Mouse (Mus musculus): Measurements from ENCODE around the gene Pemt. TPM values are rescaled to one million over a fixed set of nuclear protein-coding genes. Genes with fewer than 3 reads are reported as not detected.

The Pemt gene
- polyA plus RNA-seq, 1 experiment: 15.8 TPM

DNA sequence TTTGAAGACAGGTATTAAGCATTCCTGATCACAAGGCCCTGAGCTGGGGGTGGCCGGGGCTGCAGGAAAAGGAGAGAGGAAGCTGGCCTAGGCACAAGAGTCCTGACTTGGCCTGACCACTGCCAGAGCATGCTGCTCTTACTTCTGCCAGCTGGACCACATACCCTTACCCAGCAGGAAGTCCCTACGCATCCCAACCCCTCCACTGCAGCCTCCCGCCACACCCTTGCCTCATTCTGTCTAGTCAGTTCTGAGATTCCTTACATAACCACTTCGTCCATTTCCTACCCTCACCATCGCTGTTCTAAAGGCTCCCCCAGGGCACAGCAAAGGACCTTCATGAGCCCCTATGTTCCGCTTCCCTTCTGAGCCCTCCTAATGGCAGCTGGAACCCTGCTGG is 12.0 kb downstream of the Pemt start:
- H3K4me2 ChIP-seq (ENCODE audit: low read depth): no peak overlapping the region
- no peak for TF ChIP-seq TCF12 (IDR thresholded peaks at IDR 0.05; ENCODE audit: insufficient read depth, poor library complexity, severe bottlenecking)
- TF ChIP-seq MYOD1 (IDR thresholded peaks at IDR 0.05; ENCODE audit: control insufficient read depth in 1 of 3, insufficient read length in 2 of 3, low read depth in 2 of 3): no peak
- no peak for TF ChIP-seq POLR2A (IDR thresholded peaks at IDR 0.05; ENCODE audit: insufficient read length, low read depth)
- no peak for TF ChIP-seq USF1 (IDR thresholded peaks at IDR 0.05; ENCODE audit: low read depth)
- no peak for TF ChIP-seq MYOG (IDR thresholded peaks at IDR 0.05; ENCODE audit: control insufficient read depth in 1 of 3, insufficient read depth in 1 of 3, insufficient read length in 2 of 3, low read depth in 2 of 3)
- no peak for TF ChIP-seq E2F4 (IDR thresholded peaks at IDR 0.05; ENCODE audit: insufficient read depth)
- TF ChIP-seq MAX (IDR thresholded peaks at IDR 0.05; ENCODE audit: low read depth): no peak
- no peak for TF ChIP-seq TCF3 (IDR thresholded peaks at IDR 0.05; ENCODE audit: insufficient read length, low read depth)
- TF ChIP-seq POLR2AphosphoS2 (IDR thresholded peaks at IDR 0.05; ENCODE audit: insufficient read length, low read depth): no peak
- TF ChIP-seq CEBPB (IDR thresholded peaks at IDR 0.05; ENCODE audit: insufficient read depth, poor library complexity, severe bottlenecking): no peak
- TF ChIP-seq REST (IDR thresholded peaks at IDR 0.05; ENCODE audit: insufficient read depth, insufficient read length): no peak
- TF ChIP-seq SRF (IDR thresholded peaks at IDR 0.05; ENCODE audit: control insufficient read depth, insufficient read length, low read depth): no peak
- H3K4me3 ChIP-seq: no peak overlapping the region
- H3K27me3 ChIP-seq (ENCODE audit: control insufficient read depth, insufficient read depth, insufficient read length): no peaks in the 10 kb centered on the region
- H3ac ChIP-seq (ENCODE audit: control insufficient read depth, insufficient read length): no peak overlapping the region
- no peaks in the 10 kb centered on the region for H3K36me3 ChIP-seq (ENCODE audit: control insufficient read depth, insufficient read depth)
- no peaks in the 10 kb centered on the region for H3K79me2 ChIP-seq (ENCODE audit: control insufficient read depth, insufficient read depth)

DNA sequence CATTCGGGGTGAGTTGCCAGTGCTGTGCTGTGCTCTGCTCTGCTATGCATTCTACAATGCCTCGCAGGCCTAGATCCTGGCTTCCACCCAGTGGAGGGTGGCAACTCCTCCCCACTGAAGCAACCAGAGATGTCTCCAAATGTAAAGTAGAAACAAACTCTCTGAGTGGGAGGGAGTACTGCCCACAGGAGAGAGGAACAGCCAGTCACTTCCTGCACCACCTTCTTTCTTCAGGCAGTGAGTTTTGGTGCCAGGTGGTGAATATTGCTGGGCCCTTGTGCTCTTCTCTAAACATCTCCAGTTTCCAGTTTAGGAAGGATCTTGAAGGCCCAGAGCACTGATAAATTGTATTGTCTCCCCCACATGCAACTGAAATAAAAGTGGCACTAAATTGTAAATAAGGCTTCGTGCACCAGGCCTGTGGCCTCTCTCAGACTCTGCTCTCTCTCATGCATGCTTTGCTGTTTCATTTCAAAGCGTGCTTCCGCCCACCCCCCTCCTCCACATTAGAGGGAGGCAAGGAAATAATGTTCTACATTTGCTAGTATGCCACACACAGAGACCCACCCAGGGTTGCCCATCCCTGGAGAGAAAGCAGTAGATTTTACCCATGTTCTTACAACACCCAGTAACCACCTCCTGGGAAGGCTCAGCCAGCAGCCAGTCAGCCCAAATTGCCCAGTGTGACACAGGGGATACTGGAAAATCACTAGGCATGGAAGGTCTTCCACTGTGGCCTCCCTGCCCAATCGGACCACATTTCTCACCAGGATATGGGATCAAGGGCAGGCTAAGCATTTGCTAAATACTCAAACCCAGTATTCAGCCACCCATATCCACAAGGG is 13.5 kb downstream of the Pemt start:
- Histone ChIP-seq H3K27me3 (ENCODE audit: control insufficient read depth, insufficient read depth, insufficient read length) (no peaks in the 10 kb centered on the region), H3K36me3 (ENCODE audit: control insufficient read depth, insufficient read depth) (no peaks in the 10 kb centered on the region), H3ac (ENCODE audit: control insufficient read depth, insufficient read length) (no peak overlapping the region), H3K4me2 (ENCODE audit: low read depth) (no peak overlapping the region), H3K79me2 (ENCODE audit: control insufficient read depth, insufficient read depth) (no peaks in the 10 kb centered on the region), H3K4me3 (no peak overlapping the region)
- TF ChIP-seq POLR2A (IDR thresholded peaks at IDR 0.05; ENCODE audit: insufficient read length, low read depth) (no peak), E2F4 (IDR thresholded peaks at IDR 0.05; ENCODE audit: insufficient read depth) (no peak), TCF3 (IDR thresholded peaks at IDR 0.05; ENCODE audit: insufficient read length, low read depth) (no peak), USF1 (IDR thresholded peaks at IDR 0.05; ENCODE audit: low read depth) (no peak)

- no peaks in the 10 kb centered on the region for H3K36me3 ChIP-seq (ENCODE audit: control insufficient read depth, insufficient read depth)
- H3ac ChIP-seq (ENCODE audit: control insufficient read depth, insufficient read length): no peak overlapping the region
- H3K4me3 ChIP-seq: no peak overlapping the region
- peaks cover under 1% of the 10 kb centered on the region for H3K27me3 ChIP-seq (ENCODE audit: control insufficient read depth, insufficient read depth, insufficient read length)
- no peak for TF ChIP-seq MYOD1 (IDR thresholded peaks at IDR 0.05; ENCODE audit: control insufficient read depth in 1 of 3, insufficient read length in 2 of 3, low read depth in 2 of 3)
- no peaks in the 10 kb centered on the region for H3K79me2 ChIP-seq (ENCODE audit: control insufficient read depth, insufficient read depth)
- no peak overlapping the region for H3K4me2 ChIP-seq (ENCODE audit: low read depth)
These were observed 15.4 kb downstream of the Pemt start for GRCm38 (mm10) chr11:60030747-60031331.

DNA sequence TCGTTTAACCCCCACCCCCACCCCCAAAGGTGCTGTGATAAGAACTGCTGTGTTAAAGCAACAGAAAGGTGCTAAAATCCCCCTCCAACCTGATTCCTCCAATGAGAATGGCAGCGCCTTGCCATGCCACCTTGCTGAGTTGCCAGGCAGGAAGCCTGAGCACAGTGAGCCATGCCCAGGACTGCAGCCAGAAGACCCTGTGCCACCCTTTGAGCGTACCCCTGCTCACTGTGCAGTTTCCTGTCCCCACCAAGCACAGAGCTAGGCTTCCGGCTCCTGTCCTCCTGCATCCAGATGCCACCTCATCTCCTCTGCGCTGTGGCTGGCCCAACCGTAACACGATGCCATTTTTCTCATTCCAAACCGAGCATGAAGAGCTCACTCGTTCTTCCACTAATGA is 16.3 kb downstream of the Pemt start:
- Histone ChIP-seq H3K27me3 (ENCODE audit: control insufficient read depth, insufficient read depth, insufficient read length) (peaks cover 7% of the 10 kb centered on the region), H3K4me2 (ENCODE audit: low read depth) (no peak overlapping the region), H3ac (ENCODE audit: control insufficient read depth, insufficient read length) (no peak overlapping the region), H3K4me3 (no peak overlapping the region), H3K79me2 (ENCODE audit: control insufficient read depth, insufficient read depth) (no peaks in the 10 kb centered on the region), H3K36me3 (ENCODE audit: control insufficient read depth, insufficient read depth) (no peaks in the 10 kb centered on the region)
- TF ChIP-seq USF1 (IDR thresholded peaks at IDR 0.05; ENCODE audit: low read depth): no peak
- no peak for TF ChIP-seq E2F4 (IDR thresholded peaks at IDR 0.05; ENCODE audit: insufficient read depth)
- no peak for TF ChIP-seq POLR2A (IDR thresholded peaks at IDR 0.05; ENCODE audit: insufficient read length, low read depth)
- TF ChIP-seq POLR2AphosphoS2 (IDR thresholded peaks at IDR 0.05; ENCODE audit: insufficient read length, low read depth): no peak
- TF ChIP-seq REST (IDR thresholded peaks at IDR 0.05; ENCODE audit: insufficient read depth, insufficient read length): no peak
- no peak for TF ChIP-seq CEBPB (IDR thresholded peaks at IDR 0.05; ENCODE audit: insufficient read depth, poor library complexity, severe bottlenecking)
- no peak for TF ChIP-seq SRF (IDR thresholded peaks at IDR 0.05; ENCODE audit: control insufficient read depth, insufficient read length, low read depth)
- TF ChIP-seq TCF3 (IDR thresholded peaks at IDR 0.05; ENCODE audit: insufficient read length, low read depth): no peak
- no peak for TF ChIP-seq MYOG (IDR thresholded peaks at IDR 0.05; ENCODE audit: control insufficient read depth in 1 of 3, insufficient read depth in 1 of 3, insufficient read length in 2 of 3, low read depth in 2 of 3)
- TF ChIP-seq MAX (IDR thresholded peaks at IDR 0.05; ENCODE audit: low read depth): no peak
- TF ChIP-seq TCF12 (IDR thresholded peaks at IDR 0.05; ENCODE audit: insufficient read depth, poor library complexity, severe bottlenecking): no peak
- no peak for TF ChIP-seq MYOD1 (IDR thresholded peaks at IDR 0.05; ENCODE audit: control insufficient read depth in 1 of 3, insufficient read length in 2 of 3, low read depth in 2 of 3)
